In the genomic region with DNA sequence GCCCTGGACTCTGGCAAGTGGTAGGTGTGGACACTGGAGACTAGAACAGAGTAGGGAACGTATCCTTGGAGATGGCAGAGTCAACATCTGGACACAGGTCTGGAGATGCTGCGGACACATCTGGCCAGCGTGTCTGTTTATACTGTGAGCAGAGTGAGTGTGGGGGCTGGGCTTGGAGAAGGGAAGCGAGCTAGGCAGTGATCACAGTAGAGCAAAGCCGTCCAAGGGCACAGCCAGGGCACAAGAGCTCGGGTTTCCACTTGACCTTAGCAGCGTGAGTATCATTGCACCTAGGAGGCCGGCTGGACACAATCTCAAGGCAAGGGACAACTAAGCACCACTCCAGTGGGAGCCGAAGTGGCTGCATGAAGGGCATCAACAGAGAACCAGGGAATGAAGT, we compare ENCODE assay signal across 18 mouse cellular contexts. TPM values are rescaled to one million over a fixed set of nuclear protein-coding genes. Genes with fewer than 3 reads are reported as not detected.
DNase-seq lines count a peak whose midpoint lies in the region; TF ChIP-seq lines count a peak whose summit lies in the region.
"Had no signal": no experiment of that assay in that cellular context is flagged by ENCODE, and none has a peak within 500 bp of the region (broad histone marks: within the 10 kb centered on the region; RNA-seq: fewer than 3 reads in every experiment).

No protein-coding gene starts in this region.

- H3K4me1 ChIP-seq in lung, adult 2 months (ENCODE audit: control insufficient read depth, insufficient read depth, low read length), result peaks cover 7% of the 10 kb centered on the region
- H3K4me1 ChIP-seq: liver, embryonic 15.5 days had no signal

- intact Hi-C loops in gastrocnemius, postnatal 14 days (cut with DNase I; ENCODE audit: low total_unique reads), result loop anchor here (5.0 kb wide), 1 partner anchor 174 kb away; no protein-coding TSS in a partner anchor

- H3K4me3 ChIP-seq in lung, adult 2 months (replicated peaks; ENCODE audit: extremely low read depth, low read depth, low read length), result no peak overlapping the region
- H3K4me3 ChIP-seq: heart, embryonic 10.5 days; limb, embryonic 15.5 days; liver, embryonic 15.5 days had no signal

- peak; percentile 40 for DNase-seq in gastrocnemius, postnatal 14 days
- DNase-seq in gastrocnemius, postnatal 4 days (ENCODE audit: low spot score in 2 of 2), result no peak
- peak; percentile 17 for DNase-seq in lung, adult 2 months
- no peak for DNase-seq in lung, postnatal 4 days
- peak; percentile 44 for DNase-seq in gastrocnemius, postnatal 25 days
- DNase-seq in lung, postnatal 36 days, result peak; percentile 54
- no peak for DNase-seq in spleen, postnatal 36 days (ENCODE audit: low spot score in 2 of 2)
- DNase-seq: cerebellum, adult 8-10 months; kidney, postnatal 10 days; retina, postnatal 1 day; thymus, postnatal 36 days had no signal

- TF ChIP-seq POLR2A in lung, adult 2 months (IDR thresholded peaks at IDR 0.05; ENCODE audit: borderline replicate concordance, extremely low read depth, low read depth, low read length), result no peak

- no peak for TF ChIP-seq CTCF in lung, adult 2 months (IDR thresholded peaks at IDR 0.05; ENCODE audit: insufficient read depth, low read length)

- WGBS in lung, adult 2 months, result 34% methylated on average over 9 of the region's 9 CpGs

RNA-seq across cellular contexts. Expression of a gene that starts 15.5 kb away (rescaled TPM):
- 10 to 100 TPM in 1 of 2 experiments, 1 to 10 TPM in 1; 7.8 to 12.0 TPM for total RNA-seq in gastrocnemius, postnatal 14 days (2021)
- 10 to 100 TPM; 17.7 to 18.9 TPM for total RNA-seq in gastrocnemius, postnatal 4 days (2021)
- 11.2 and 13.8 TPM in 2 replicates for polyA plus RNA-seq in lung, adult 2 months (2012; rRNA removed)
- total RNA-seq in gastrocnemius, postnatal 25 days (2021), result 10 to 100 TPM in 1 of 2 experiments, 1 to 10 TPM in 1; 5.4 to 10.5 TPM

RNA-seq across cellular contexts. Expression of a gene that starts 45.9 kb away (rescaled TPM):
- total RNA-seq in gastrocnemius, postnatal 14 days (2021), result 10 to 100 TPM; 26.9 to 31.1 TPM
- 10 to 100 TPM; 42.7 to 55.6 TPM for total RNA-seq in gastrocnemius, postnatal 4 days (2021)
- polyA plus RNA-seq in lung, adult 2 months (2012; rRNA removed), result 38.3 and 45.3 TPM in 2 replicates
- total RNA-seq in gastrocnemius, postnatal 25 days (2021), result 10 to 100 TPM; 29.7 to 35.3 TPM

RNA-seq across cellular contexts. Expression of a gene that starts 48.6 kb away (rescaled TPM):
- 1 to 10 TPM in 1 of 2 experiments, under 1 TPM in 1; 0.58 to 1.1 TPM for total RNA-seq in gastrocnemius, postnatal 14 days (2021)
- 1 to 10 TPM; 2.8 to 2.9 TPM for total RNA-seq in gastrocnemius, postnatal 4 days (2021)
- 23.5 and 26.4 TPM in 2 replicates for polyA plus RNA-seq in lung, adult 2 months (2012; rRNA removed)
- total RNA-seq in gastrocnemius, postnatal 25 days (2021), result under 1 TPM; 0.51 to 0.88 TPM

RNA-seq across cellular contexts. Expression of a gene that starts 49.0 kb away (rescaled TPM):
- total RNA-seq in gastrocnemius, postnatal 14 days (2021), result not detected
- total RNA-seq in gastrocnemius, postnatal 4 days (2021), result under 1 TPM in 1 of 2 experiments, not detected in 1; 0.05 TPM
- 0.05 and 0.07 TPM in 2 replicates for polyA plus RNA-seq in lung, adult 2 months (2012; rRNA removed)
- total RNA-seq in gastrocnemius, postnatal 25 days (2021), result not detected
- total RNA-seq: layer of hippocampus, adult 8-10 months; left cerebral cortex, postnatal 25 days; megakaryocyte, adult 5-6 weeks; midbrain, postnatal 0 days had no signal

Comparison
In these comparisons a context has a peak if more than half of its experiments do, and no peak if none do; other contexts are left out.
1. DNase-seq: peak in gastrocnemius, postnatal 14 days (single experiment), lung, adult 2 months (single experiment), gastrocnemius, postnatal 25 days (single experiment) and lung, postnatal 36 days (single experiment); none in gastrocnemius, postnatal 4 days (0 of 2), lung, postnatal 4 days (0 of 2) and spleen, postnatal 36 days (0 of 2).